Mouse (Mus musculus): ENCODE measurements around the gene Mras. TPM values are rescaled to one million over a fixed set of nuclear protein-coding genes. Genes with fewer than 3 reads are reported as not detected.

The Mras gene
- 1 to 10 TPM; 4.1 to 6.8 TPM for total RNA-seq (2021)
- long read RNA-seq, experiment 1, full-length matches to known transcripts = 5 of 7 reads
- long read RNA-seq, experiment 1, partial matches to known transcripts = 0 of 7 reads
- long read RNA-seq, experiment 1, other reads (novel, unspliced or antisense) = 2 of 7 reads
- long read RNA-seq, experiment 2 = 0 reads

DNA sequence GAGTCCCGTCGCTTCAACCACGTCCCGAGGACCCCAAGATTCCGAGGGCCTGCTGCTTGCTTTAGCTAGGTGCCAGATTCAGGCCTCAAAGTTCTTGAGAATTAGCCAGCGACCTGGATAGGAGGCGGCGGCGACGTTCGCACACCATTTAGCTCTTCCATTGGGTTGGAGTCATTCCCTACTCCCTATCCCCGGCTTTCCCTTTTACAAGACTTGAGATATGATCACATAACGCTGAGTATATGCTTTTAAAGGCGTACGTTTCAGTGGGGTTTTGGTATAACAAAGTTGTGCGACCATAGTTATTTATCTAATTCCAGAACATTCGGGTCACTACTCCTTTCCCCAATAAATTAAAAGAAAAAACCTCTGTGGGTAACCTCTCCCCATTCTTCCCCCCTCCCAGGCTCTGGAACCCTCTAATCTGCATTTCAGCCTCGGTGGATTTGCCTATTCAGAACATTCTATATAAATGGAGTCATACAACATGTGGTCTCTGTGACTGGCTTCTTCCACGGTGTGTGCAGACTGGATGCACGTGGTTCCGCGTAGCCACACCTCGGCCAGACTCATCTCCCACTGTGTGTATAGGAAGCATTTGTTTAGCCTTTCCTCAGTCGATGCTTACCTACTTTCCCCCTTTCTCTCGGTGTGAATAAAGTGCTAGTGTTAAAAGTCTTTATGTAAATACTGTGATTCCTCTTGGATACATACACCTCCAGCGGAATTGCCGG lies at the start of gene Mras:
Mras (minus strand) TSS at position 351 of the 734 bp plus-strand sequence.
- DNase-seq = no peak

DNA sequence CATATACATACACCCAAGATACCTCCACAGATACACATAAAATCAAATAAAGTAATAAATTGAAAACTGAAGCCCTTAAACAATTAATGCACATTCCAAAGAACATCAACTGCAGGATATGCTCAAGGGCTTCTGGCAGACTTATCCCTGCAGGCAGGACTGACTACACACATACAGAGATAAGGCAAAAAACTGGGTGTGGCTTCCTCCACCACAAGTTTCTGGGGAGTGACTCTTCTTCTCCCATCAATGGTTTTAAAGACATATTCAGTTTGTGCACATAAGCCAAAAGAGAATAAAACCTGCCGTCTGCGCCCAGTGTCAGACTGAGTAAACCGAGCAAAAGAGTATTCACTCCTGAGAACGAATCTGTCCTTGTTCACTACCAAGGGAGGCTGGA lies 48.0 kb upstream of the Mras start:
- DNase-seq = no peak

DNA sequence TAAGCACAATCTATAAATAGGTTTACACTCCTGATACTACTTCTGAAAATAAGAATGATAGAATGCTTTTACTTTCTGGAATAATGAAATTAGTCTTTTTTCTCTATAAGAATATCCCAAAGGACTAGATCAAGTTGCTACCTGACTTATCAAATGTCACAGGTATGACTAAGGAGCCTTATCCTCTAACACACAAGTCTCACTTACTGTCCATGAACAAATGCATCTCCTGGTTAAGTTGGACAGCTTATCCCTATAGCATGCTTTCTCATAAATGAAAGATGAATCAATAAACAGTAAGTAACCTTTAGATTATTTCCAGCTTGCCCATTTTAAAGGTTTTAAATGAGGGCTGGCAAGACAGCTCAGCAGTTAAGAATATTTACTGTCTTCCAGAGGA lies 47.5 kb upstream of the Mras start:
- no peak for DNase-seq

DNA sequence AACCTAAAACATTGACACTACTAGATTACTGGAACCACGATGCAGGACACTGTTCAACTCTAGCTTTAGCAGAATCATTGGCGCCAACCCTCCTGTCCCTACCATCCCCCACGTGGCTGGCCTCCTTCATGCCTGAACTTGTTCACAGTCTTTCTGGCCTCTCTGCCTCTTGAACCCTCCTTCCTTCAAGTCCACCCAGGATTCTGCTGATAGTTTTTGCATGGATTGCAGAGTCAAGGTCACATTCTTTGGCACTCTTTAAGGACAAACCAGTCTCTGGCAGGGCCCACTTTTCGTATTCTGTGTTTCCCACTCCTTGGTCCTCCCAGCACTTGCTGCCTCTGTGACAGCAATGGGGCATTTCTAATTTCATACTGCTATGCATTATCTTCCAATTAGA lies 46.0 kb upstream of the Mras start:
- DNase-seq = no peak

GRCm38 (mm10) chr9:99480764-99481163 lies 43.6 kb upstream of the Mras start:
- DNase-seq = no peak

DNA sequence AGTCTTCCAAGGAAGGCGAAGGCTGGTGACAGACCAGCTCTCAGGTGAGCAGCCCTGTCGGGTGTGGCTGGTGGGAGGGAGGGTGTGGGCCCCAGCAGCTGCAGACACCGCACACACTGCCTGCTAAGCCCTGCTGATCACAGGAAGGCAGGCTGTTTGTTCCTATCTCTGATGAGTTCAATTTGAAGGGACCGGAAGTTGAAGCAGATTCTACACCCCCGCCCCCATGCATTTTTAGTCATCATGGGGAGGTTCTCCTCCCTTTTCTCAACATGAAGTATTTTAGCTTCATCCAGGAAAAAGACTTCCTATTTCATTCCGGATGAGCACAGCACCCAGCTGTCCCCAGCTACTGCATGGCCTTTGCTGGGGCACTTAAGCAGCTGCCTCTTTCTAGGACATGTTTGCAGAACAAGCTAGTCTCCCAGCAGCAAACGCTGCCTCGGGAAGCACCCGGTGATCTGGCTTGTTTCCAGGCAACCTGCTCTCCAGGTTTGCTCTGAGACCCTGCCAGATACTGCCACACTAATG lies 42.1 kb upstream of the Mras start:
- no peak for DNase-seq

DNA sequence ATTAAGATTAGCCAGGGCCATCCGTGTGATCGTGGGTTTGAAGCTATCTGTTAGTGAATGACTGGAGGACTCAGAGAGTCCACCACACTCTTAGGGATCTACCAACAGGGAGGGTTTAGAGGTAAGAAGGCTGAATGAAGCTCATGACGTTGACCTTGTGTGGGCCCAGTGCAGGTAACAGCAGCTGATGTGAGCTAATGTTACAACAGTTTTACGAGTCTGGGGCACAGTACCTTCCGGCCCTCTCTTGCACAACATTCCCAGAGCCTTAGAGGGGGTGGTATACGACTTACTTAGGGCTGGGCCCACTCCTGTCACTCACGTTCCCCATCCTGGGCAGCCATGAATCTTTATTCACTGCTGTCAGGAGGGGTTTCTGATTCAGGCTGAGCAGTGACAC lies 34.2 kb upstream of the Mras start:
- DNase-seq = no peak

GRCm38 (mm10) chr9:99470347-99471092 lies 33.3 kb upstream of the Mras start:
- DNase-seq = no peak

DNA sequence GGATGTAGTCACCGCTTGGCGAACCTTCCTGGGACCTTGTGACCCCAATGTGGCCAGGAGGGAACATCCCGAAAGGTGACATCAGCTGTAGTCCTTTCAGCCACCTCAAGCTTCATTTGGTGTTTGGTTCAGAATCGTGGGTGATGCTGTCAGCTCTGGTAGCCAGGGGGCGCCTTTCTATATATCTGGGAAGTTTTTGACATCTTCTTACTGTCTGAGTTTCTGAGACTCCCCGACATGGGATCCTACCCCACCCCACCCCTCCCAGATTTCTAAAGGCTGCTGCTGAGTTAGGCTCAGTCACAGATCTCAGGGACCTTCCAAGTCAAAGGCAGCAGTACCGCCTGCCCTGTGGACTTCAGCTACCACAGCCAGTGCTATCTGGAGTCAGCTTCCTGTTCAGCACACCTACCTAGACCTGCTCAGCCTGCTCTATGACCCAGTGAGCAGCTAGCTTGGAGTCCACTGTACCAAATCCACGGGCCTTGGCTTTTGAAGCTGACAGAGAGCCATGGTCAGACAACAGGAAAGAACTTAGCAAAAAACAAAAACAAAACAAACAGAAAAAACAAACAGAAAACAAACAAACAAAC lies 32.6 kb upstream of the Mras start:
- DNase-seq = no peak

- DNase-seq = no peak
These were observed 31.4 kb upstream of the Mras start for GRCm38 (mm10) chr9:99468572-99468971.

- no peak for DNase-seq
These were observed 27.7 kb upstream of the Mras start for GRCm38 (mm10) chr9:99464876-99465275.

GRCm38 (mm10) chr9:99459730-99460129 lies 22.5 kb upstream of the Mras start:
- no peak for DNase-seq

GRCm38 (mm10) chr9:99458529-99459208 lies 21.5 kb upstream of the Mras start:
- DNase-seq = no peak

- DNase-seq = no peak
These were observed 17.0 kb upstream of the Mras start for GRCm38 (mm10) chr9:99454211-99454610.

- DNase-seq = no peak
These were observed 14.0 kb upstream of the Mras start, which contains the start of gene Nme9 for GRCm38 (mm10) chr9:99451161-99451560. TSS of gene Nme9 (plus strand) at chr9:99451475.

GRCm38 (mm10) chr9:99449886-99450647 lies 12.9 kb upstream of the Mras start:
- no peak for DNase-seq

DNA sequence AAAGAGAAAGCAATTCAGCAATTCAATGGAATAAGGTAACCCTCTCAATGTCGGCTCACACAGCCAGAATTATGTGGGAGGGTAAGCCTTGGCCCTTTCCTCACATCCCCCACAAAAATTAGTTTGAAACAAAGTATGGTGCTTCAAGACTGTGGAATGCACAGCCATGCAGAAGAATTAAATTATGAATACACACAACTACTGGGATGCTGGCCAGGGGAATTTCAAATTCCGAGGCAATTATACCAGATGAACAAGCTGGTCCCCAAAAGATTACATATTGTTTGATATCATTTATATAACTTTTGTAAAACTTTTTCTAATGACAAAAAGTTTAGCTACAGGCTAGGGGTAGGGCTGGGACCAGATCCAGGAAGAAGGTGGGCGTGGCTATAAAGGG lies 10.1 kb upstream of the Mras start:
- DNase-seq = no peak

DNA sequence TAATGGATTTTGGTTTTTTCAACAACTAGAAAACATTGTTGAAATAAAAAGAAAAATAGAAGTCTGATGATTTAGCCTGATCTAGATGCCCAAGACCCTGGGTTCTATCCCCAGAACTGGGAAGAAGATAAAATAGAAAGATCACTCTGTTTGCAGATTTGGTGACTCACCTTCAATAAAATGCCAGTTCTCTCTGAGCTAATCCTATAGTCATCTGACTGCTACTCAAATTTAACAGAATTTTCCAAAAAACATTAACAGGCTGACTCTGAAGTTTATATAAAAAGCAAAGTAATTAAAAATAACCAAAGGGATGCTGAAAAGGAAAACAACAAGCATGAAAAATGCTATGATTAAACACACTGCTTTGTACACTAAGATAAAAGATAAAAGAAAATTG lies 9.1 kb upstream of the Mras start:
- no peak for DNase-seq

- no peak for DNase-seq
These were observed 7.5 kb upstream of the Mras start for GRCm38 (mm10) chr9:99444590-99445178.

GRCm38 (mm10) chr9:99441647-99442433 lies 4.7 kb upstream of the Mras start:
- no peak for DNase-seq

Measured in gastrocnemius, postnatal 25 days (tissue).